Comparison of ENCODE assay signal across 20 mouse cellular contexts in the genomic region with DNA sequence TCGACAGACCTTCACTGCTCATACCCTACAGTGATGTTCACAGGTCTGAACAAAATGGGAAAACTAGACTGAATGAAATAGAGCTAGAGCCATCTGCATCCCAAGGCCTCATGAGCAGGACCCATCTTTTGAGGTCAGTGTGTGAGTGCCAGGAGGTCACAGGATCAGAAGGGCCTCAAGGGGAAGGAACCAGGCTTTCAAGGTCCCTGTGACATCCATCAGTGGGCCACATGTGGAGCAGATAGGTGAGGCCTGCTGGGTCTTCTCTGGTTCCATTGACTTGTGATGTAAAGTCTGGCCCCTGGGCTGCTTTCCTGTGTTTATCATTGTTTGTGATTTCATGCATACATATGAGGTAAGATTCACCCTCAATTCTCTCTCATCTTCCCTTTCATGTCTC.
A peak's percentile ranks its signal among the peaks of the same experiment; 100 is the strongest.
DNase-seq lines count a peak whose midpoint lies in the region; ATAC-seq and TF ChIP-seq lines count a peak whose summit lies in the region.
"Had no signal": no experiment of that assay in that cellular context is flagged by ENCODE, and none has a peak within 500 bp of the region (broad histone marks: within the 10 kb centered on the region; RNA-seq: fewer than 3 reads in every experiment).

No protein-coding gene starts in this region.

- no peak overlapping the region for H3K4me2 ChIP-seq in hindbrain, embryonic 15.5 days
- no peak overlapping the region for H3K4me2 ChIP-seq in hindbrain, postnatal 0 days (ENCODE audit: low read depth, low read length)
- no peak overlapping the region for H3K4me2 ChIP-seq in neural tube, embryonic 13.5 days
- H3K4me2 ChIP-seq: embryonic facial prominence, embryonic 13.5 days had no signal

- H3K27me3 ChIP-seq in heart, adult 2 months (ENCODE audit: control insufficient read depth, insufficient read depth, low read length) = no peaks in the 10 kb centered on the region
- no peaks in the 10 kb centered on the region for H3K27me3 ChIP-seq in hindbrain, embryonic 15.5 days
- H3K27me3 ChIP-seq in hindbrain, postnatal 0 days (ENCODE audit: insufficient read depth, low read length) = no peaks in the 10 kb centered on the region
- no peaks in the 10 kb centered on the region for H3K27me3 ChIP-seq in neural tube, embryonic 13.5 days
- H3K27me3 ChIP-seq: embryonic facial prominence, embryonic 13.5 days; forebrain, embryonic 12.5 days had no signal

- no peak overlapping the region for H3K27ac ChIP-seq in heart, adult 2 months
- H3K27ac ChIP-seq in hindbrain, embryonic 15.5 days (replicated peaks) = peak overlapping the region; percentile 79; the same call in 1 of the 2 replicates
- no peak overlapping the region for H3K27ac ChIP-seq in hindbrain, postnatal 0 days
- H3K27ac ChIP-seq in neural tube, embryonic 13.5 days (replicated peaks) = peak overlapping the region; percentile 88
- H3K27ac ChIP-seq: embryonic facial prominence, embryonic 13.5 days had no signal

- H3K9me3 ChIP-seq in hindbrain, embryonic 15.5 days = no peaks in the 10 kb centered on the region
- H3K9me3 ChIP-seq in hindbrain, postnatal 0 days (ENCODE audit: low read length) = no peaks in the 10 kb centered on the region
- H3K9me3 ChIP-seq in neural tube, embryonic 13.5 days = no peaks in the 10 kb centered on the region
- H3K9me3 ChIP-seq: embryonic facial prominence, embryonic 13.5 days; forebrain, embryonic 12.5 days had no signal

- DNase-seq in heart, adult 11 months = peak; percentile 68
- no peak for DNase-seq in heart, adult 2 months
- DNase-seq in hindbrain, postnatal 0 days (ENCODE audit: low spot score) = no peak
- no peak for DNase-seq in neural tube, embryonic 10.5 days (ENCODE audit: extremely low spot score, low spot score)
- DNase-seq in cerebellum, adult 11 months = no peak
- DNase-seq: adrenal gland, postnatal 14 days; B cell, adult 2 months; cerebellum, adult 18-20 months; cerebellum, adult 9-11 months; cerebellum, postnatal 36 days; gastrocnemius, postnatal 10 days; heart, postnatal 10 days; heart, postnatal 4 days had no signal

- no peaks in the 10 kb centered on the region for H3K4me1 ChIP-seq in heart, adult 2 months (ENCODE audit: control insufficient read depth, insufficient read depth, low read length)
- peaks cover 31% of the 10 kb centered on the region for H3K4me1 ChIP-seq in hindbrain, embryonic 15.5 days (replicated peaks)
- H3K4me1 ChIP-seq in hindbrain, postnatal 0 days (ENCODE audit: insufficient read depth, low read length) = peaks cover 23% of the 10 kb centered on the region
- H3K4me1 ChIP-seq in neural tube, embryonic 13.5 days (replicated peaks) = peaks cover 53% of the 10 kb centered on the region

- no peak for TF ChIP-seq POLR2A in heart, adult 2 months (IDR thresholded peaks at IDR 0.05; ENCODE audit: insufficient read depth, low read depth, low read length)

- H3K4me3 ChIP-seq in heart, adult 2 months = no peak overlapping the region
- no peak overlapping the region for H3K4me3 ChIP-seq in hindbrain, embryonic 15.5 days
- H3K4me3 ChIP-seq in hindbrain, postnatal 0 days (ENCODE audit: low read length) = no peak overlapping the region
- H3K4me3 ChIP-seq in neural tube, embryonic 13.5 days = no peak overlapping the region
- H3K4me3 ChIP-seq: embryonic facial prominence, embryonic 13.5 days; forebrain, embryonic 12.5 days had no signal

- 87% methylated on average over 1 of the region's 1 CpGs for WGBS in heart, adult 2 months
- 91% methylated on average over 1 of the region's 1 CpGs for WGBS in hindbrain, embryonic 15.5 days
- WGBS in hindbrain, postnatal 0 days = 89% methylated on average over 1 of the region's 1 CpGs
- 100% methylated on average over 1 of the region's 1 CpGs for WGBS in neural tube, embryonic 13.5 days

- TF ChIP-seq EP300 in heart, adult 2 months (IDR thresholded peaks at IDR 0.05; ENCODE audit: insufficient read depth, low read depth, low read length) = no peak

- no peak overlapping the region for H3K9ac ChIP-seq in heart, adult 2 months (ENCODE audit: low read depth, low read length)
- no peak overlapping the region for H3K9ac ChIP-seq in hindbrain, embryonic 15.5 days
- no peak overlapping the region for H3K9ac ChIP-seq in hindbrain, postnatal 0 days (replicated peaks; ENCODE audit: low read length)
- no peak overlapping the region for H3K9ac ChIP-seq in neural tube, embryonic 13.5 days
- H3K9ac ChIP-seq: embryonic facial prominence, embryonic 13.5 days; forebrain, embryonic 12.5 days had no signal

- TF ChIP-seq CTCF in heart, adult 2 months (IDR thresholded peaks at IDR 0.05) = no peak
- no peak for TF ChIP-seq CTCF in hindbrain, postnatal 0 days (IDR thresholded peaks at IDR 0.05; ENCODE audit: low read depth)

- H3K36me3 ChIP-seq in heart, adult 2 months (ENCODE audit: control insufficient read depth, insufficient read depth, low read length) = no peaks in the 10 kb centered on the region
- no peaks in the 10 kb centered on the region for H3K36me3 ChIP-seq in hindbrain, embryonic 15.5 days
- H3K36me3 ChIP-seq in hindbrain, postnatal 0 days (ENCODE audit: insufficient read depth, low read length) = no peaks in the 10 kb centered on the region
- no peaks in the 10 kb centered on the region for H3K36me3 ChIP-seq in neural tube, embryonic 13.5 days
- H3K36me3 ChIP-seq: embryonic facial prominence, embryonic 13.5 days; forebrain, embryonic 12.5 days; G1E had no signal

- no peak for ATAC-seq in hindbrain, embryonic 15.5 days (ENCODE audit: low FRiP score, low read depth)
- no peak for ATAC-seq in hindbrain, postnatal 0 days
- ATAC-seq in neural tube, embryonic 13.5 days (ENCODE audit: low read depth) = no peak
- ATAC-seq: CD4-positive, CD25-positive, alpha-beta regulatory T cell, adult 4 months; intestine, postnatal 0 days had no signal

- intact Hi-C loops in heart, adult 2 months (cut with DNase I) = no loop called here

- no peaks in the 10 kb centered on the region for H3K79me2 ChIP-seq in heart, adult 2 months (replicated peaks; ENCODE audit: control insufficient read depth, insufficient read depth, low read length)

Comparison
In these comparisons a context has a peak if more than half of its experiments do, and no peak if none do; other contexts are left out.
1. H3K27ac ChIP-seq: peak in hindbrain, embryonic 15.5 days (single experiment) and neural tube, embryonic 13.5 days (single experiment); none in heart, adult 2 months (single experiment) and hindbrain, postnatal 0 days (single experiment).